Mouse (Mus musculus): ENCODE measurements around the gene Fkbp14. TPM values are rescaled to one million over a fixed set of nuclear protein-coding genes. Genes with fewer than 3 reads are reported as not detected.

Fkbp14 gene
- polyA plus RNA-seq, 1 experiment from 2014 or later = 14.2 TPM

DNA sequence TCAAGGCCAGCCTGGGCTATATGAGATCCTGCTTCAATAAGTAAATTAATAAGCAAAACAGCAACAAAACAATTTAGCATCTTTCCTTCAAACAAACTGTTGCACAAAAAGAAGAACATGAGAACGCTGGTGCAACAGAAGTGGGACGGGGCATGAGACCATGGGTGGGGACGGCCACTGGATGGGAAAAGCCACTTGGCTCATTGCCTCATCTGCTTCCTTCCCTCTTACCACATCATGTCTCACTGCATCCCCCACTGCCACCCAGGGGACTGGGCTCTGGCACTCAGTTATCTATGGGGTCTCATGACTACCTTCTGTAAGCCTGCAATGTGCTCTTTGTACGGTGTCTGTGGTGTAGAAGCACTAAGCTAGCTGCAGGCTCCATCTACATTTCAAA lies 61.6 kb downstream of the Fkbp14 start:
- WGBS = 92% methylated on average over 4 of the region's 4 CpGs
- no peaks in the 10 kb centered on the region for H3K9me3 ChIP-seq (replicated peaks)
- H3K4me3 ChIP-seq = no peak overlapping the region
- DNase-seq (ENCODE audit: low spot score) = no peak
- H3K27me3 ChIP-seq (ENCODE audit: low read depth, poor library complexity, severe bottlenecking) = no peaks in the 10 kb centered on the region
- peaks cover 10% of the 10 kb centered on the region; the same call in 1 of the 2 replicates for H3K4me1 ChIP-seq
- no peak overlapping the region for H3K27ac ChIP-seq
- H3K36me3 ChIP-seq = no peaks in the 10 kb centered on the region

DNA sequence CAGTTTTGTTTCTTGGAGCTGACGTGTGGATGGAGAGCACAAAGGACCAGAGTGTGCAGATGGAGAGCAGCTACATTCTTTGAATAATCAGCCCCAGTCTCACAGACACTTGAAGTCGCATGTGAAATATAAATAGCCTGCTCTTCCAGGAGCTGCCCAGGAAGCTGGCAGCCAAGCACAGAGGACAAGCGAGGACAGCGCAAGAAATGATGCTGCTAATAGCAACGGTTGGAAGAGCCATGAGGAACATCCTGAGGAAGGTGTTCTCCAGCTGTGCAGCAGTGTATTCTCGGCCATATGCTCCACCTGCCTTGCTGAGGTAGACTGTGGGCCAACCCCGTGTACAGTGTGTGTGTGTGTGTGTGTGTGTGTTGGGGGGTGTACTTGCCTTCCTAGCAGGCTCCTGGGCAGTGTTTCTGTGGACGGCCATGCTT lies 66.0 kb downstream of the Fkbp14 start:
- Histone ChIP-seq H3K27ac (no peak overlapping the region), H3K27me3 (ENCODE audit: low read depth, poor library complexity, severe bottlenecking) (no peaks in the 10 kb centered on the region), H3K4me1 (peaks cover 10% of the 10 kb centered on the region; the same call in 1 of the 2 replicates), H3K36me3 (no peaks in the 10 kb centered on the region), H3K9me3 (replicated peaks) (no peaks in the 10 kb centered on the region), H3K4me3 (no peak overlapping the region)
- WGBS = 82% methylated on average over 8 of the region's 8 CpGs
- no peak for DNase-seq (ENCODE audit: low spot score)

DNA sequence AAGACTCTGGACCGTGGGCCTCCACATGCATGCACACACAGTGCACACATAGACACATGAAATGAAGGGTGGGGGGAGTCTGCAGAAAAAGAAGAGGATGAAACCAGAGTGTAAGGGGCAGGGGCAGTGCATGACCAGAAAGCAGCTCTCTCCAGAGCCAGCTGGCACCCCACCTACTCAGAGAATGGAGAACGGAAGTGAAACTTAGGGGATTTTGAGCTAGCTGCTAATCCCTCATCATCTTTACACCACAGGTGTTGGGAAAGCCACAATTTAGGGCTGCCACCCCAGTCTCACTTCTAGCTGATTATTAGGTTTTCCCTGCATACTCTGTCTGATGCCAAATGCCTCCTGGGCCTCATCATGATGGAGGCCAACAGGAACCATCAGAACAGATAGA lies 66.9 kb downstream of the Fkbp14 start:
- Histone ChIP-seq H3K36me3 (no peaks in the 10 kb centered on the region), H3K27ac (no peak overlapping the region), H3K9me3 (replicated peaks) (no peaks in the 10 kb centered on the region), H3K4me3 (no peak overlapping the region), H3K4me1 (peaks cover 10% of the 10 kb centered on the region; the same call in 1 of the 2 replicates), H3K27me3 (ENCODE audit: low read depth, poor library complexity, severe bottlenecking) (no peaks in the 10 kb centered on the region)
- DNase-seq (ENCODE audit: low spot score) = no peak
- WGBS = 86% methylated on average over 2 of the region's 2 CpGs

DNA sequence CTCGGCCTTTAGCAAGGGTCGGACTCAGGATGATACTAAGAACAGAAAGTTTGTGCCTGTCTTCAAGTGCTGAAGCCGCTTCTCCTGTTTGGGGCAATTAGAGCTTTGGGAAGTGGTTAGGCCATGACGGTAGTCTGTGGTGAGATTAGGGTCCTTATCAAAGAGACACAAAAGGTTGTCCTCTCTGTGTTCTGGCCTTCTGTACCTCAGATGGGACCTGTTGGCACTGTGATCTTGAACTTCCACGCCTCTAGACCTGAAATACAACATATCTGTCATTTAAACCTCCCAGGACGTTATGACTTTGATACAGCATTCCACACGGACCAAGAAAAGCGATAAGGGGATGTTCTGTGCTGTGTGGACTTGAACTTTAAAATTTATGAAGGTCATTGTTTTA lies 68.4 kb downstream of the Fkbp14 start:
- peaks cover 10% of the 10 kb centered on the region; the same call in 1 of the 2 replicates for H3K4me1 ChIP-seq
- DNase-seq (ENCODE audit: low spot score) = no peak
- no peak overlapping the region for H3K27ac ChIP-seq
- no peaks in the 10 kb centered on the region for H3K36me3 ChIP-seq
- H3K4me3 ChIP-seq = no peak overlapping the region
- H3K9me3 ChIP-seq (replicated peaks) = no peaks in the 10 kb centered on the region
- no peaks in the 10 kb centered on the region for H3K27me3 ChIP-seq (ENCODE audit: low read depth, poor library complexity, severe bottlenecking)
- WGBS = 88% methylated on average over 8 of the region's 8 CpGs

Other genes starting within 250 kb of the Fkbp14 start
- 0.68 and 1.0 TPM in 2 replicates for gene Wipf3, start 167.7 kb downstream of the Fkbp14 start, polyA plus RNA-seq (2016; fragmentation: Nextera tagmentation; extraction: Ambion mirVana)
- gene Scrn1, start 30.8 kb downstream of the Fkbp14 start, polyA plus RNA-seq (2016; fragmentation: Nextera tagmentation; extraction: Ambion mirVana) = 2.6 and 7.8 TPM in 2 replicates
- 17.1 and 21.8 TPM in 2 replicates for gene Plekha8, start 2.2 kb downstream of the Fkbp14 start, polyA plus RNA-seq (2016; fragmentation: Nextera tagmentation; extraction: Ambion mirVana)
- gene Mturn, start 84.3 kb upstream of the Fkbp14 start, polyA plus RNA-seq (2016; fragmentation: Nextera tagmentation; extraction: Ambion mirVana) = 2.5 and 5.2 TPM in 2 replicates
- gene Znrf2, start 219.6 kb upstream of the Fkbp14 start, polyA plus RNA-seq (2016; fragmentation: Nextera tagmentation; extraction: Ambion mirVana) = 2.0 and 2.3 TPM in 2 replicates